Mouse (Mus musculus): ENCODE measurements around the gene Rad23b.
"Not testable (repeated sequence)": the region's sequence is repeated elsewhere in the genome, so short reads cannot be mapped to it uniquely, and the experiment has no call there.

Rad23b gene

DNA sequence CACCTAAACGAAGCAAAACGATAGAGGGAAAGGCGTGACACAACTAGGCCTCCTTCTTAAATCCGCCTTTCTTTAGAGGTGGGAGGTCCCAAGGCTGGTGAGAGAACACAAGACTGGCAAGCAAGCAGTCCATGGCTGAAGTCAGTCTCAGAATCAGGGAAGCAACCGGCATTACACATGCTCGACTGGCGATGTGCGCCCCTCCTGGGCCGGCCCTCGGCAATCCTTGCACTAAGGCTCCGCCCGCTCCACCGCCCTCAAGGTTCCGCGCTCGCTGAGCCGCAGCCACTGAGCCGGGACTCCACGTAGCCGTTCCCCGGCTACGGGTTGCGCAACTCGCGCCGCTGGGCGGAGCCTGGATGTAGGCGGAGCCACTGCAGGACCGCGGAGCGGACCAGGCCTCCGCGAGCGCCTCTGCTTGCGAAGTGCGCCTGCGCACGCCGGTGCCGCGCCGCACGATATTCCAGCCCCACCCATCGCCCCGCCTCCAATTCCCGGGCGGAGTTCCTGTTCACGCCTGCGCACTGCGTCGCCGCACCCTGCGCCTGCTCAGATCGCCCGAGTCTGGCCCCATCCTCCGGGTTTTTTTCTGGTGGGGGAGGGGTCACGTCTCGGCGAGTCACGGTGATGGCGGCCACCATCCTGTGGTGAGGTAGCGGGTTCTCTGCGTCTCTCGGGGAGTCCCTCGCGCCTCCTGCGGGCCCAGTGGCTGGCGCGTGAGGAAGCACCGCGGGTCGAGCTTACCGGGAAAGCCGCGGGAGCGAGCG, at the start of gene Rad23b:
Gene Rad23b (plus strand): TSS at position 592 of the 767 bp plus-strand sequence.
- peak; percentile 100 for DNase-seq (ENCODE audit: low read depth, low spot score)

DNA sequence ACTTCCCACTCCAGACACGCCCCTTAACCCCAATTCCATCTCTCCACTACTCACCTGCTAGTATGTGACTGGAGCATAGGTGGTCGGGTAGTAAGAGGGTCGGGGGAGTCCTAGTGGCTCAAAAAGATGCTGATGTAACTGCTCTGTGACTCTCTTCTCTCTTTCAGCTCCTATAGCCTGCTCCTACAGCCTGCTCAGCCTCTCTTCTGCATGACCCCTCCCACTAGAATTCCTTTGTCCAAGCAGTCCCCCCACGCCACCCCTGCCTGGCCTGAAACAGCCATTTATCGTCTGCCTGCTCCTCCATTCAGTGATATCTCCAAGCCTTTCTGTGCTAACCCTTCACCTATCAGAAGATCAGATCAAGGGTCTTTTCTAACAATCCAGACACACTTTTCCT, 45.7 kb upstream of the Rad23b start:
- DNase-seq (ENCODE audit: low read depth, low spot score), result no peak

DNA sequence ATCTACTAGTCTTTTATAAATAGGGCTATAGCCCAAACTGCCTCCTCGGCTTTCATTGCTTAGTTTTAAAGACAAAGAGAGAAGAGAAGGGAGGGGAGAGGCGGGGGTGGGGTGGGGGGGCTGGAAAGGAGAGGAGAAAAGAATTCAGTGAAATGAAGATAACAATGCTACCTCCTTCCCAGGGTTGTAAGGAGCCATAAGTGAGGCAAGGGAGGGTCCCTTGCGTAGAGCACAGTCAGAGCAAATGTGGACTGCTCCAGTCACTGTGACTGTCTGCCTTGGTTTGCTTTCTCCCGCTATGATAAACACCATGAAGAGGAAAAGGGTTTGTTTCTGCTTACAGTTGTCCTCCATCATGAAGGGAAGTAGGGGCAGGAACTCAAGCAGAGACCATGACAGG, 43.2 kb upstream of the Rad23b start:
- no peak for DNase-seq (ENCODE audit: low read depth, low spot score)

- no peak for DNase-seq (ENCODE audit: low read depth, low spot score)
Observed at GRCm38 (mm10) chr4:55316726-55317125, 33.1 kb upstream of the Rad23b start.

GRCm38 (mm10) chr4:55318350-55318749, 31.5 kb upstream of the Rad23b start:
- not testable (repeated sequence) for DNase-seq (ENCODE audit: low read depth, low spot score)

- DNase-seq (ENCODE audit: low read depth, low spot score), result no peak
Observed at GRCm38 (mm10) chr4:55325786-55326518, 23.9 kb upstream of the Rad23b start.

- peak; percentile 52 for DNase-seq (ENCODE audit: low read depth, low spot score)
Observed at GRCm38 (mm10) chr4:55327508-55327907, 22.3 kb upstream of the Rad23b start.

GRCm38 (mm10) chr4:55328471-55328870, 21.4 kb upstream of the Rad23b start:
- peak; percentile 83 for DNase-seq (ENCODE audit: low read depth, low spot score)

DNA sequence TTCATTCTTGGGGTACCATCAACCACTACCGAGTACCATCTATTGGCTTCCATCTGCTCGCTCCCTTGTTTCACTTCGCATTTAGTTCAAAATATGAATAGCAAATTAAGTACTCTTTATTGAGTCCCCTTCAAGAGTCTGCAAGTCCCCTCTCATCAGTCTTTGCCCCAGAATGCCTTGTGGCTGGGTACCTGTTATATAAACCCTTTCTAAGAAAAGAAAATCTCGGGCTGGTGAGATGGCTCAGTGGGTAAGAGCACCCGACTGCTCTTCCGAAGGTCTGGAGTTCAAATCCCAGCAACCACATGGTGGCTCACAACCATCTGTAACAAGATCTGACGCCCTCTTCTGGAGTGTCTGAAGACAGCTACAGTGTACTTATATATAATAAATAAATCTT, 20.9 kb upstream of the Rad23b start:
- DNase-seq (ENCODE audit: low read depth, low spot score), result peak; percentile 81

DNA sequence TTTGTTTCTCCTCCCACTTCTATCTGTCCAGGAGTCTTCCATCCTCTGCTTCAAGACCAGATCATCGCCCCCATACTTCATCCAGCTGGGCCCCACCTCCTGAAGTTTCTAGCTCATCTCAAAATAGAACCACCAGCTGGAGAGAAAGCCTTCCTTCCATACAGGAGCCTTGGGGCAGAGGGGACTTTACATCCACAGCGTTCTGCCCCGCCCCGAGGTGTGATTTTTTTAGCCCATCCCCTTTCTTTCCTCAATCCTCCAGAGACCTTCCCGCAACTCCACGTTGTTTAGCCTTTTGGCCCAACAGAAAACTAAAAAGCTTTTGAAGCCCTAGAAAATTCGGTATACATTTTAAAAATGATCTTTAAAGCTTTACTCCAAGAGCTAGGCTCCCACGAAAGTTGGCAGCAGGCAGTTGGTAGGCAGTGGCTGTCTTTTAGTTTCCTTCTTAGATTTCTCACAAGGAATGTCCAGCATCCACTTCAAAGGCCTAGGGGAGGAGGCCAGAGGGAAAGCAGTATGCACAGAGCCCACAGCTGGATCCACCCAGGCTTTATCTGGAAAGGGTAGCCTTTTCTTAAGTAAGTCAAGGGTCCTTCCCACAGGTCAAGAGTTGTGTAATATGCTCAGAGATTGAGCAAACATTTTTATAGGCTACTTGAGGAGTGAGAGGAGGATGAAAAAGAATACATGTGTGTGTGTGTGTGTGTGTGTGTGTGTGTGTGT, 20.1 kb upstream of the Rad23b start:
- no peak for DNase-seq (ENCODE audit: low read depth, low spot score)

- DNase-seq (ENCODE audit: low read depth, low spot score), result no peak
Observed at GRCm38 (mm10) chr4:55335030-55335770, 14.6 kb upstream of the Rad23b start.

DNA sequence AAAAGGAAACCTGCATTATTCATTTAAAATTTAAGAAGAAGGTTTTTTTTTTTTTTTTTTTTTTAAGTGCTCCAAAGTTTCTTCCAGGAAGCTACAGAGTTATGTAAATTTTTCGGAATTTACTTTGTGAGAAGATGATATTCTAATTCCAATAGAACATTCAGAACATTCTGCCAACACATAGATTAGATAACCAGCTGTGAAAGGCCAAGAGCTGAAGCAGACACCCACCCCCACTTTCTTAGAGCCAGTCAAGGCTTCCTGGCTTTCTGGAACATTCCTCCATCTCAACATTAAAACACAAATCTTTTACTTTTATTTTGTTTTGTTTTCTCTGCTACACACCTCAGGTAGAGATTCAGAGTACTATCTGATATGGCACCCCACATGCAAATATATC, 10.9 kb upstream of the Rad23b start:
- DNase-seq (ENCODE audit: low read depth, low spot score), result no peak

DNA sequence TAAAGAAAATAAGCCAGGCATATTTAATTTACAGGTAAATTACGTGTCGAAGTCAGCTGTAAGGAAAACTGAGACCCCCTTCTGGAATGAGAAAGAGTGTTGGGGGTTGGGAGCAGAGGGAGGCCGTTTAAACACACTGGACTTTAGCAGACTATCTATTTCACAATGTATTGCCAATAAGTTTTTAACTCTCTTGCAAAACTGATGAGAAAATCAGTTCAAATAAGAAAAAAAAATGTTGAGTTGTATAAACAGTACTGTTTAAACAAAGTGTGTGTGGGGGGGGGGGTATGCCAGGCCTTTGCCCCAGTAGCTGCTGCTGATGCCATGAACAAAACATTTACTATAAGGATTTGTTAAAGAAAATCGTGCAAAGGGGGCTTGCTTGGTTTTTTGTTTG, 10.5 kb upstream of the Rad23b start:
- DNase-seq (ENCODE audit: low read depth, low spot score), result no peak

DNA sequence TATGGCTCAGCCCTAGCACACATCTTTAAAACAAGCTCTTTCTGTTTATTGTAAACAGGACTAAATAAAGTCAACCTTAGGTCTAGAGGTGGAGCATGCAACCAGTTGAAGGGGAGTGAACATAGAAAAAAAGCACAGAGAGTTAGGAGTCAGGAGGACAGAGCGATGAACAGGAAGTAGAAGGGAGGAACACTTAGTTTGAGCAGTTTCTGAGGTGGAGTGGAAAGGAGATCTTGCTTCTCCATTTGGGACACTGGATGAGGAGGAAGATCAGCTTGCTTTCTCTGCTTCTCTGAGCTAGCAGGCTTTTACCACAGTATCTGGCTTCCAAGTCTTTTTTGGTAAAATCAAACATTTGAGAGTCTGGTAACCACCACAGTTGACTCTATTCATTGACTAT, 8.0 kb upstream of the Rad23b start:
- DNase-seq (ENCODE audit: low read depth, low spot score), result no peak

DNA sequence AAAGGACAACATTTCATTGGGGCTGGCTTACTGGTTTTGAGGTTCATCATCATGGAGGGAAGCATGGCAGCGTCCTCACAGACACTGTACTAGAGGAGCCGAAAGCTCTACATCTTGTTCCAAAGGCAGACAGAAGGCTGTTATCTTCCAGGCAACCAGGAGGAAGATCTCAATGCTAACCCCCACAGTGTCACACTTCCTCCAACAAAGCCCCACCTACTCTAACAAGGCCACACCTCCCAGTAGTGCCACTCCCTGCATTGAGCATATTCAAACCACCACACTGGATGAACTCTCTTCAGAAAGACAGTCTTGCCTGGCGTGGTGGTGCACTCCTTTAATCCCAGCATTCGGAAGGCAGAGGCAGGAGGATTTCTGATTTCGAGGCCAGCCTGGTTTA, 7.2 kb upstream of the Rad23b start:
- DNase-seq (ENCODE audit: low read depth, low spot score), result peak; percentile 87

- peak; percentile 67 for DNase-seq (ENCODE audit: low read depth, low spot score)
Observed at GRCm38 (mm10) chr4:55343287-55343686, 6.6 kb upstream of the Rad23b start.

GRCm38 (mm10) chr4:55348759-55349451, 938 bp upstream of the Rad23b start:
- DNase-seq (ENCODE audit: low read depth, low spot score), result no peak

GRCm38 (mm10) chr4:55350219-55350931, 532 bp downstream of the Rad23b start:
- DNase-seq (ENCODE audit: low read depth, low spot score), result peak; percentile 82

DNA sequence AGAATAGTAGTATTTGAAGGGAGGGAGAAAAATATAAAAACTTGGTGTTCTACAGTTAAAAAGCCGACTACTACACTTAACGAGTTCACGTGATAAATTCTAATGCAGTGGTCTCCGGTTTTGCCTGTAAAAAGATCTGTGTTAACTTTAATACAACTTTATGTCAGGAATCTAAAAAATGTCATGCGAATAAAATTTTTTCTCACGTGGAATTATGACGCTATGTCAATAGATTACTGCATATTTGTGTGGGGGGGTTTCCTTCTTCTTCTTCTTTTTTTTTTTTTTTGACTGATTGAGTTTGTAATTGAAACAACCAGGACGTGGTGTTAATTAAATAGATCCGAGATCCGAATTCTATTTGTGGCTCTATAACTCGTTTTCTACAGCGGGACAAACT, 1.2 kb downstream of the Rad23b start:
- no peak for DNase-seq (ENCODE audit: low read depth, low spot score)

- DNase-seq (ENCODE audit: low read depth, low spot score), result peak; percentile 58
Observed at GRCm38 (mm10) chr4:55351860-55352259, 2.0 kb downstream of the Rad23b start.

All from A20 (cell line).